Mouse (Mus musculus): ENCODE data around the gene Ccnk.

Ccnk gene

GRCm38 (mm10) chr12:108251034-108251792, 71.8 kb downstream of the Ccnk start:
- no peak for DNase-seq

GRCm38 (mm10) chr12:108251825-108252542, 72.6 kb downstream of the Ccnk start:
- DNase-seq: no peak
